Mouse (Mus musculus): ENCODE results near the gene Acsbg1. TPM values are rescaled to one million over a fixed set of nuclear protein-coding genes. Genes with fewer than 3 reads are reported as not detected.
"Not testable (repeated sequence)": the region's sequence is repeated elsewhere in the genome, so short reads cannot be mapped to it uniquely, and the experiment has no call there.

Acsbg1 gene
- polyA plus RNA-seq, 1 experiment from 2014 or later: 0.11 TPM

DNA sequence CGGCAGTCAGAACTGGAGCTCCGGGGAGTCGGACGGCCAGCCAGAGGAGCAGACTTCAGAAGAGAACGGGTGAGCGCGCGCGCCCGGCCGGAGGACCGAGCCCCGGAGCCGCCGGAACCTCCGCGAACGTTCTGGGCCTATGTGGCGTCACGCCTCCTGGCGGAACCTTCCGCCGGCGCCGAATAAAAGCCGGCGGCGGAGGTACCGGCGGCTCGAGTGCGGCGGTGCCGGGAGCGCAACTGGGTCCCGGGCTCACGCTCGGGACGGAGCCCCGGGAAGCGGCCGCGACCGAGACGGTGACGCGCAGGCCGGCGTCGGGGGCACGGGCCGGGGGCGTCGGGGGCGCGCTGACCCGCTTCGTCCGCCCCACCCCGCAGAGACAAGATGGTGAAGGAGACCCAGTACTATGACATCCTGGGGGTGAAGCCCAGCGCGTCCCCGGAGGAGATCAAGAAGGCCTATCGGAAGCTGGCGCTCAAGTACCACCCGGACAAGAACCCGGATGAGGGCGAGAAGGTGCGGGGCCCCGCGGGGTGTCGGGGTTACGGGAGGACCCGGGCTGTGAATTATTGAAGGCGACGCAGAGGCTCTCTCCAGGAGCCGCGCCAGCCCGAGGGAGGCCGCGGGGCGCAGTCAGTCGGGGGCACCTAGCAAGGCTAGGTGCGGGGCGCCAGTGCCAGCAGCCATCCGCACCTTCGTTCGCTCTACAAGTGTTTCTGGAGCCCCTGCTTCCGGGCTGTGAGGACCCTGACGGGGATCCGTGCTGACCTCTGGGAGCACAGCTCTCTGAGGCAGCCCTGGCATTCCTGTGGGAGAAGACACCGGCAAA is 37.9 kb upstream of the Acsbg1 start:
- no peaks in the 10 kb centered on the region for H3K9me3 ChIP-seq (ENCODE audit: control insufficient read depth, low read length)
- WGBS: under 1% methylated on average over 92 of the region's 92 CpGs
- peak overlapping the region; percentile 92 for H3K4me2 ChIP-seq
- H3K4me1 ChIP-seq (replicated peaks; ENCODE audit: control insufficient read depth, insufficient read depth, low read length): peaks cover 25% of the 10 kb centered on the region
- H3K9ac ChIP-seq (ENCODE audit: low read depth, low read length): peak overlapping the region; percentile 85
- H3K27ac ChIP-seq (ENCODE audit: low read depth, low read length): peak overlapping the region; percentile 85
- H3K4me3 ChIP-seq (ENCODE audit: low read depth, low read length): peak overlapping the region; percentile 74
- H3K36me3 ChIP-seq (ENCODE audit: control insufficient read depth, insufficient read depth, low read length): no peaks in the 10 kb centered on the region
- peak; percentile 37 for ATAC-seq (replicated peaks; ENCODE audit: low FRiP score)
- peak; percentile 64 for DNase-seq (ENCODE audit: low spot score)
- peaks cover 34% of the 10 kb centered on the region for H3K27me3 ChIP-seq (replicated peaks; ENCODE audit: control insufficient read depth, insufficient read depth, low read length)

DNA sequence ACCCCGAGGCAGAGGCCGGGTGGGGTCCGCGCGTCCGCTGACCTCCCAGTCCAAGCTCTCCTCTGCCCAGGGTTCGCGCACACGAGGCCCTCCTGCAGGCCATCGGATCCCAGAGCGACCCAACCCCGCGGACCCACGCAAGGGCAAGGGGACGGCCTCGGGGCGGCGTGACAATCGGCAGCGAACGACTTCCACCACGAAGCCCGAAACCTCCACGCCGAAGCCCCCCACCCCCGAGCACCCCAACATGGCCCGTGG is 37.3 kb upstream of the Acsbg1 start:
- H3K36me3 ChIP-seq (ENCODE audit: control insufficient read depth, insufficient read depth, low read length): no peaks in the 10 kb centered on the region
- H3K4me2 ChIP-seq: peak overlapping the region; percentile 92
- H3K4me1 ChIP-seq (replicated peaks; ENCODE audit: control insufficient read depth, insufficient read depth, low read length): peaks cover 23% of the 10 kb centered on the region
- ATAC-seq (replicated peaks; ENCODE audit: low FRiP score): peak; percentile 19; the same call in 1 of the 2 replicates
- WGBS: 13% methylated on average over 27 of the region's 27 CpGs
- H3K9me3 ChIP-seq (ENCODE audit: control insufficient read depth, low read length): no peaks in the 10 kb centered on the region
- H3K4me3 ChIP-seq (ENCODE audit: low read depth, low read length): peak overlapping the region; percentile 74
- peak overlapping the region; percentile 85 for H3K9ac ChIP-seq (ENCODE audit: low read depth, low read length)
- no peak for DNase-seq (ENCODE audit: low spot score)
- peaks cover 37% of the 10 kb centered on the region for H3K27me3 ChIP-seq (replicated peaks; ENCODE audit: control insufficient read depth, insufficient read depth, low read length)
- H3K27ac ChIP-seq (ENCODE audit: low read depth, low read length): peak overlapping the region; percentile 85

- Histone ChIP-seq H3K4me2 (peak within 1 kb of the TSS; percentile 92), H3K9ac (ENCODE audit: low read depth, low read length) (peak within 1 kb of the TSS; percentile 85), H3K4me1 (replicated peaks; ENCODE audit: control insufficient read depth, insufficient read depth, low read length) (peaks cover 18% of the 10 kb centered on the region), H3K9me3 (ENCODE audit: control insufficient read depth, low read length) (no peaks in the 10 kb centered on the region), H3K4me3 (ENCODE audit: low read depth, low read length) (peak within 1 kb of the TSS; percentile 74), H3K27me3 (replicated peaks; ENCODE audit: control insufficient read depth, insufficient read depth, low read length) (peaks cover 37% of the 10 kb centered on the region), H3K27ac (ENCODE audit: low read depth, low read length) (peak within 1 kb of the TSS; percentile 85), H3K36me3 (ENCODE audit: control insufficient read depth, insufficient read depth, low read length) (no peaks in the 10 kb centered on the region)
- 45% methylated on average over 17 of the region's 17 CpGs for WGBS
- ATAC-seq (replicated peaks; ENCODE audit: low FRiP score) (peak; percentile 93), DNase-seq (ENCODE audit: low spot score) (peak; percentile 43)
Observed at GRCm38 (mm10) chr9:54698318-54699086, 36.8 kb upstream of the Acsbg1 start, which contains the start of gene Dnaja4. TSS of gene Dnaja4 (plus strand) at chr9:54698873.

DNA sequence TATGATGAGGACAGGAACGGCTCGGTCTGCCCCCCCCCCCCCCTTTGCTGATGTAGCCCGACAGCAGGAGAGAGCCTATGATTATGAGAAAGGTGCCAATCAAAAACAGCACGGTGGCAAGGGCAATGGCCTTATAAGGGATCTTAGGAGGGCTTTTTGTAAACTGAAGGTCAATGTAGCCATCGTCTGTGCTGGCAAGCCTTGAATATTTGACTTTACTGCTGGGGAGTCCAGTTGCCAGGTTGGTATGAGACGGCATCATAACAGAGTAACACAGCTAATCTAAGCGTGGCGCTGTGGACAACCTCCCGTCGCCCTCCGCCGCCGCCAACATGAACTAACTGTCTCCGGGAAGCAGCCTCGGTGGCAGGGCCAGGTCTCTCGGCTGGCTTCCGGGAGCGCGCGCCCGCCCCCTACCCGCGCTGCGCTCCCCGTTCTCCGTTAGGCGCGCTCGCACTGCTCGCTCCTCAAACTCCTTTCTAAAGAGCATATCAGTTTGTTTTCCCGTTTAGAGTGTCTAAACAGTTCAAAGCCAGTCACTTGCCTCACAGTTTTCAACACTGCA is 29.7 kb upstream of the Acsbg1 start:
- peak overlapping the region; percentile 42 for H3K4me3 ChIP-seq (ENCODE audit: low read depth, low read length)
- not testable (repeated sequence) for H3K9me3 ChIP-seq (ENCODE audit: control insufficient read depth, low read length); H3K27me3 ChIP-seq (replicated peaks; ENCODE audit: control insufficient read depth, insufficient read depth, low read length); H3K36me3 ChIP-seq (ENCODE audit: control insufficient read depth, insufficient read depth, low read length); H3K27ac ChIP-seq (ENCODE audit: low read depth, low read length); H3K4me1 ChIP-seq (replicated peaks; ENCODE audit: control insufficient read depth, insufficient read depth, low read length)
- 4% methylated on average over 31 of the region's 31 CpGs for WGBS
- peak overlapping the region; percentile 70 for H3K4me2 ChIP-seq
- H3K9ac ChIP-seq (ENCODE audit: low read depth, low read length): peak overlapping the region; percentile 57
- DNase-seq (ENCODE audit: low spot score) (peak; percentile 64), ATAC-seq (replicated peaks; ENCODE audit: low FRiP score) (peak; percentile 78)

DNA sequence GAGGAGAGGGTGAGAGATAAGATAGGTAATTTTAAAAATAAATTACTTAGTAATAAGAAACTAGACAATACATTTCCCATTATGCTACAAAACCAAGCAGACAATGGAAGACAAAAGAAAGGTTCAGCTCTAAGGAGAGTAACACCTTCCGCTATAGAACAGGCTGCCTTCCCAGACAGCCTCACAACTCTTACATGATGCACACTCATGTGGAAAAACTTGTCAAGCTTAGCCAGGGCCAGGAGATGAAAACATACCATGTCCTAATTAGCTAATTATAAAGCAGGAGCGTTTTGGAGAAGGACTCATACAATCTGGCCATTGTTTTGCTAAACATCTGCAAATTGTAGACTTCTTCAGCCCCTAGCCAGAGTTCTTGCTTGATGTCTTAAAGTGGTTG is 29.0 kb upstream of the Acsbg1 start:
- 83% methylated on average over 2 of the region's 2 CpGs for WGBS
- ATAC-seq (replicated peaks; ENCODE audit: low FRiP score): not testable (repeated sequence)

DNA sequence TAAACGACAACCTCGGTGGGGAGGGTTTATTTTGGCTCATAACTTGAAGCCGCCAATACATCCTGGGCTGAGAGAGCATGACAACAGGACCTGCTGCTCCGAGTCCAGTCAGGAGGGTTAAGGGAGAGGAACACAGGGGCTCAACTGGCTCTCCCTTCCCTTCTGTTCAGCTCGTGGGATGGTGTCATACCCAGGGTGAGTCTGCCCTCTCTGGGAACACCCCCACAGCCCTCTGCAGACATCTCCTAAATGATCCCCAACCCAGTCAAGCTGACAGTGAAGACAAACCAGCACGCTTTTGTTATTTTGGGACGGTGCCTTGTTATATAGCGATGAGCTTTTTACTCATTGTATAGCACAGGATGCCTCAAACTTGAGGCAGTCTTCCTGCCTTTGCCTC is 27.8 kb upstream of the Acsbg1 start:
- Histone ChIP-seq H3K36me3 (ENCODE audit: control insufficient read depth, insufficient read depth, low read length) (no peaks in the 10 kb centered on the region), H3K9ac (ENCODE audit: low read depth, low read length) (no peak overlapping the region), H3K4me2 (no peak overlapping the region), H3K4me1 (replicated peaks; ENCODE audit: control insufficient read depth, insufficient read depth, low read length) (no peaks in the 10 kb centered on the region; the same call in 1 of the 2 replicates), H3K9me3 (ENCODE audit: control insufficient read depth, low read length) (no peaks in the 10 kb centered on the region), H3K27me3 (replicated peaks; ENCODE audit: control insufficient read depth, insufficient read depth, low read length) (peaks cover 2% of the 10 kb centered on the region; the same call in 1 of the 2 replicates), H3K4me3 (ENCODE audit: low read depth, low read length) (no peak overlapping the region), H3K27ac (ENCODE audit: low read depth, low read length) (no peak overlapping the region)
- ATAC-seq (replicated peaks; ENCODE audit: low FRiP score) (no peak), DNase-seq (ENCODE audit: low spot score) (no peak)
- WGBS: 70% methylated on average over 8 of the region's 8 CpGs

More for the DNA sequence above, 29.0 kb upstream of the Acsbg1 start:
- not testable (repeated sequence) for H3K27me3 ChIP-seq (replicated peaks; ENCODE audit: control insufficient read depth, insufficient read depth, low read length); H3K4me3 ChIP-seq (ENCODE audit: low read depth, low read length); DNase-seq (ENCODE audit: low spot score); H3K4me1 ChIP-seq (replicated peaks; ENCODE audit: control insufficient read depth, insufficient read depth, low read length); H3K9ac ChIP-seq (ENCODE audit: low read depth, low read length); H3K36me3 ChIP-seq (ENCODE audit: control insufficient read depth, insufficient read depth, low read length); H3K9me3 ChIP-seq (ENCODE audit: control insufficient read depth, low read length); H3K27ac ChIP-seq (ENCODE audit: low read depth, low read length); H3K4me2 ChIP-seq

- Histone ChIP-seq H3K27me3 (replicated peaks; ENCODE audit: control insufficient read depth, insufficient read depth, low read length) (no peaks in the 10 kb centered on the region; the same call in 1 of the 2 replicates), H3K4me2 (no peak overlapping the region), H3K36me3 (ENCODE audit: control insufficient read depth, insufficient read depth, low read length) (no peaks in the 10 kb centered on the region), H3K4me3 (ENCODE audit: low read depth, low read length) (no peak overlapping the region), H3K27ac (ENCODE audit: low read depth, low read length) (no peak overlapping the region), H3K9me3 (ENCODE audit: control insufficient read depth, low read length) (no peaks in the 10 kb centered on the region), H3K4me1 (replicated peaks; ENCODE audit: control insufficient read depth, insufficient read depth, low read length) (no peaks in the 10 kb centered on the region; the same call in 1 of the 2 replicates), H3K9ac (ENCODE audit: low read depth, low read length) (no peak overlapping the region)
- no peak for DNase-seq (ENCODE audit: low spot score)
- ATAC-seq (replicated peaks; ENCODE audit: low FRiP score): no peak
- 68% methylated on average over 14 of the region's 14 CpGs for WGBS
Observed at GRCm38 (mm10) chr9:54687246-54688236, 25.9 kb upstream of the Acsbg1 start.

All from liver, embryonic 11.5 days (tissue).